Mouse (Mus musculus) embryonic facial prominence, embryonic 10.5 days (tissue): ENCODE measurements around the gene Zfp629. TPM values are rescaled to one million over a fixed set of nuclear protein-coding genes. Genes with fewer than 3 reads are reported as not detected.
"Not testable (repeated sequence)": the region's sequence is repeated elsewhere in the genome, so short reads cannot be mapped to it uniquely, and the experiment has no call there.

Experiments used
- DNase-seq: peaks from one replicate; pipeline ENCODE4 v3.0.0-alpha.2; 2017; ENCODE audit warnings: low spot score
- H3K27ac ChIP-seq: fragments of 300-500 bp; sonication (generic); replicated peaks from 2 replicates; pipeline ENCODE4 v1.5.1; 2016; ENCODE audit warnings: mild to moderate bottlenecking
- H3K27me3 ChIP-seq: fragments of 300-500 bp; sonication (generic); replicated peaks from 2 replicates; pipeline ENCODE4 v1.6.1; 2016; ENCODE audit warnings: low read depth, mild to moderate bottlenecking; ENCODE audit not compliant: poor library complexity, severe bottlenecking
- H3K36me3 ChIP-seq: fragments of 300-500 bp; sonication (generic); replicated peaks from 2 replicates; pipeline ENCODE4 v1.6.1; 2016; ENCODE audit warnings: mild to moderate bottlenecking, moderate library complexity
- H3K4me1 ChIP-seq: fragments of 300-500 bp; sonication (generic); 2 replicates; pipeline ENCODE4 v1.6.1; 2016
- H3K4me3 ChIP-seq: fragments of 300-500 bp; sonication (generic); 2 replicates; pipeline ENCODE4 v1.5.1; 2016; ENCODE audit warnings: mild to moderate bottlenecking, moderate library complexity
- H3K9me3 ChIP-seq: fragments of 300-500 bp; sonication (generic); 2 replicates; pipeline ENCODE4 v1.6.1; 2016; ENCODE audit warnings: mild to moderate bottlenecking
- WGBS: fragments of 180-500 bp; shearing (Covaris S2); methylation state at CpG from one replicate; pipeline ENCODE4 v1.1.7; 2016; 5-methylcytosine and 5-hydroxymethylcytosine counted together
- polyA plus RNA-seq: library from polyadenylated mRNA; unstranded; fragments of >200 nt; fragmentation: Nextera tagmentation; extraction: Ambion mirVana; gene quantifications from 2 replicates; pipeline ENCODE4 v1.2.1, GENCODE M21; 2016

Zfp629 gene
- polyA plus RNA-seq, result 31.6 and 33.6 TPM in 2 replicates

- peak; percentile 89 for DNase-seq
- peaks cover 35% of the 10 kb centered on the region for H3K36me3 ChIP-seq
- peaks cover 25% of the 10 kb centered on the region for H3K4me1 ChIP-seq
- under 1% methylated on average over 50 of the region's 50 CpGs for WGBS
- H3K27ac ChIP-seq, result peak within 1 kb of the TSS; percentile 98
- peak within 1 kb of the TSS; percentile 95 for H3K4me3 ChIP-seq
- H3K27me3 ChIP-seq, result no peaks in the 10 kb centered on the region
- H3K9me3 ChIP-seq, result peaks cover 15% of the 10 kb centered on the region; the same call in 1 of the 2 replicates
Measured at GRCm38 (mm10) chr7:127614891-127615843, at the start of gene Zfp629. Gene Zfp629, minus strand, starts transcription at chr7:127615797.

- no peaks in the 10 kb centered on the region for H3K4me1 ChIP-seq
- 92% methylated on average over 6 of the region's 6 CpGs for WGBS
- no peaks in the 10 kb centered on the region for H3K9me3 ChIP-seq
- H3K27ac ChIP-seq, result no peak overlapping the region
- H3K27me3 ChIP-seq, result no peaks in the 10 kb centered on the region
- DNase-seq, result no peak
- peaks cover 52% of the 10 kb centered on the region for H3K36me3 ChIP-seq
- no peak overlapping the region for H3K4me3 ChIP-seq
Measured at GRCm38 (mm10) chr7:127662926-127663325, 47.3 kb upstream of the Zfp629 start.

- no peak for DNase-seq
- Histone ChIP-seq H3K9me3 (no peaks in the 10 kb centered on the region), H3K36me3 (peaks cover 46% of the 10 kb centered on the region), H3K27ac (no peak overlapping the region), H3K4me3 (no peak overlapping the region), H3K4me1 (no peaks in the 10 kb centered on the region), H3K27me3 (no peaks in the 10 kb centered on the region)
- 83% methylated on average over 6 of the region's 6 CpGs for WGBS
Measured at GRCm38 (mm10) chr7:127661833-127662232, 46.2 kb upstream of the Zfp629 start.

GRCm38 (mm10) chr7:127660882-127661281 lies 45.3 kb upstream of the Zfp629 start:
- Histone ChIP-seq H3K27ac (no peak overlapping the region), H3K36me3 (peaks cover 36% of the 10 kb centered on the region), H3K4me3 (no peak overlapping the region), H3K27me3 (no peaks in the 10 kb centered on the region), H3K4me1 (no peaks in the 10 kb centered on the region), H3K9me3 (no peaks in the 10 kb centered on the region)
- DNase-seq, result no peak
- 84% methylated on average over 3 of the region's 3 CpGs for WGBS

- Histone ChIP-seq H3K27ac (no peak overlapping the region), H3K4me1 (peaks cover 6% of the 10 kb centered on the region), H3K9me3 (no peaks in the 10 kb centered on the region), H3K27me3 (0 out of 2 replicates have a peak, but pooled peaks cover 4% of the 10 kb centered on the region), H3K4me3 (no peak overlapping the region), H3K36me3 (0 out of 2 replicates have a peak, but pooled peaks cover 11% of the 10 kb centered on the region)
- 35% methylated on average over 4 of the region's 4 CpGs for WGBS
- DNase-seq, result peak; percentile 80
Measured at GRCm38 (mm10) chr7:127656946-127657345, 41.3 kb upstream of the Zfp629 start.

- 86% methylated on average over 10 of the region's 10 CpGs for WGBS
- no peak for DNase-seq
- 0 out of 2 replicates have a peak, but pooled peaks cover 4% of the 10 kb centered on the region for H3K27me3 ChIP-seq
- no peaks in the 10 kb centered on the region for H3K9me3 ChIP-seq
- no peaks in the 10 kb centered on the region for H3K36me3 ChIP-seq
- no peak overlapping the region for H3K27ac ChIP-seq
- peaks cover 9% of the 10 kb centered on the region for H3K4me1 ChIP-seq
- no peak overlapping the region for H3K4me3 ChIP-seq
Measured at GRCm38 (mm10) chr7:127654318-127654717, 38.7 kb upstream of the Zfp629 start.

- H3K4me3 ChIP-seq, result peak overlapping the region; percentile 38
- H3K4me1 ChIP-seq, result peaks cover 9% of the 10 kb centered on the region
- peak; percentile 61 for DNase-seq
- H3K27ac ChIP-seq, result peak overlapping the region; percentile 66
- 0 out of 2 replicates have a peak, but pooled peaks cover 4% of the 10 kb centered on the region for H3K27me3 ChIP-seq
- H3K36me3 ChIP-seq, result no peaks in the 10 kb centered on the region
- WGBS, result 16% methylated on average over 18 of the region's 18 CpGs
- no peaks in the 10 kb centered on the region for H3K9me3 ChIP-seq
Measured at GRCm38 (mm10) chr7:127652050-127652449, 36.5 kb upstream of the Zfp629 start.

GRCm38 (mm10) chr7:127651624-127652023 lies 36.0 kb upstream of the Zfp629 start:
- 0 out of 2 replicates have a peak, but pooled peaks cover 4% of the 10 kb centered on the region for H3K27me3 ChIP-seq
- no peaks in the 10 kb centered on the region for H3K36me3 ChIP-seq
- 75% methylated on average over 3 of the region's 3 CpGs for WGBS
- no peak for DNase-seq
- peaks cover 9% of the 10 kb centered on the region for H3K4me1 ChIP-seq
- peak overlapping the region; percentile 38 for H3K4me3 ChIP-seq
- H3K9me3 ChIP-seq, result no peaks in the 10 kb centered on the region
- peak overlapping the region; percentile 66; the same call in 1 of the 2 replicates for H3K27ac ChIP-seq

- Histone ChIP-seq H3K27me3 (0 out of 2 replicates have a peak, but pooled peaks cover 4% of the 10 kb centered on the region), H3K9me3 (no peaks in the 10 kb centered on the region), H3K27ac (no peak overlapping the region), H3K4me3 (no peak overlapping the region), H3K4me1 (peaks cover 9% of the 10 kb centered on the region), H3K36me3 (no peaks in the 10 kb centered on the region)
- DNase-seq, result no peak
- WGBS, result 85% methylated on average over 6 of the region's 6 CpGs
Measured at GRCm38 (mm10) chr7:127649206-127649605, 33.6 kb upstream of the Zfp629 start.

- DNase-seq, result no peak
- Histone ChIP-seq H3K9me3 (no peaks in the 10 kb centered on the region), H3K27me3 (0 out of 2 replicates have a peak, but pooled peaks cover 4% of the 10 kb centered on the region), H3K36me3 (no peaks in the 10 kb centered on the region), H3K4me1 (peaks cover 9% of the 10 kb centered on the region), H3K4me3 (no peak overlapping the region), H3K27ac (no peak overlapping the region)
- 83% methylated on average over 4 of the region's 4 CpGs for WGBS
Measured at GRCm38 (mm10) chr7:127648516-127649201, 33.1 kb upstream of the Zfp629 start.

GRCm38 (mm10) chr7:127647576-127647975 lies 32.0 kb upstream of the Zfp629 start:
- not testable (repeated sequence) for H3K27me3 ChIP-seq, H3K4me1 ChIP-seq, H3K27ac ChIP-seq, H3K4me3 ChIP-seq, H3K36me3 ChIP-seq, DNase-seq, H3K9me3 ChIP-seq
- 93% methylated on average over 7 of the region's 7 CpGs for WGBS

- H3K9me3 ChIP-seq, result no peaks in the 10 kb centered on the region
- H3K4me3 ChIP-seq, result no peak overlapping the region
- WGBS, result 92% methylated on average over 4 of the region's 4 CpGs
- H3K27me3 ChIP-seq, result no peaks in the 10 kb centered on the region
- no peak for DNase-seq
- no peak overlapping the region for H3K27ac ChIP-seq
- no peaks in the 10 kb centered on the region for H3K36me3 ChIP-seq
- H3K4me1 ChIP-seq, result no peaks in the 10 kb centered on the region
Measured at GRCm38 (mm10) chr7:127646363-127646762, 30.8 kb upstream of the Zfp629 start.
